Mouse (Mus musculus) limb, embryonic 11.5 days (tissue): ENCODE data around the gene Cep19. TPM values are rescaled to one million over a fixed set of nuclear protein-coding genes. Genes with fewer than 3 reads are reported as not detected.

Experiments used
- ATAC-seq: fragments of 200-750 bp; cut with Nextera tagmentation; 2 replicates; pipeline ENCODE4 v1.8.0; 2017; ENCODE audit warnings: low read depth; ENCODE audit not compliant: insufficient number of reproducible peaks, low FRiP score, low TSS enrichment
- DNase-seq: peaks from one replicate; pipeline ENCODE4 v3.0.0-alpha.2; 2015; ENCODE audit warnings: low spot score
- H3K27ac ChIP-seq: fragments of 300-500 bp; sonication (generic); replicated peaks from 2 replicates; pipeline ENCODE4 v1.5.1; 2014; ENCODE audit warnings: low read depth, mild to moderate bottlenecking, low read length
- H3K27me3 ChIP-seq: fragments of 300-500 bp; sonication (generic); 2 replicates; pipeline ENCODE4 v1.6.1; 2014; ENCODE audit warnings: mild to moderate bottlenecking, low read length, mixed read lengths; ENCODE audit not compliant: control insufficient read depth, insufficient read depth
- H3K36me3 ChIP-seq: fragments of 300-500 bp; sonication (generic); 2 replicates; pipeline ENCODE4 v1.6.1; 2014; ENCODE audit warnings: mild to moderate bottlenecking, low read length, moderate library complexity, mixed read lengths; ENCODE audit not compliant: control insufficient read depth, insufficient read depth
- H3K4me1 ChIP-seq: fragments of 300-500 bp; sonication (generic); 2 replicates; pipeline ENCODE4 v1.6.1; 2014; ENCODE audit warnings: low read length, mixed read lengths; ENCODE audit not compliant: control insufficient read depth, insufficient read depth
- H3K4me2 ChIP-seq: fragments of 300-500 bp; sonication (generic); 2 replicates; pipeline ENCODE4 v1.6.1; 2014; ENCODE audit warnings: low read depth, mild to moderate bottlenecking, moderate library complexity; ENCODE audit not compliant: severe bottlenecking
- H3K4me3 ChIP-seq: fragments of 300-500 bp; sonication (generic); 2 replicates; pipeline ENCODE4 v1.5.1; 2014; ENCODE audit warnings: low read depth, low read length
- H3K9ac ChIP-seq: fragments of 300-500 bp; sonication (generic); 2 replicates; pipeline ENCODE4 v1.6.1; 2014; ENCODE audit warnings: mild to moderate bottlenecking, low read length
- H3K9me3 ChIP-seq: fragments of 300-500 bp; sonication (generic); 2 replicates; pipeline ENCODE4 v1.6.1; 2016; ENCODE audit warnings: low read length; ENCODE audit not compliant: control insufficient read depth
- WGBS: fragments of 180-500 bp; shearing (Covaris S2); extraction: QIAGEN DNeasy Blood & Tissue Kit; methylation state at CpG from one replicate; pipeline ENCODE4 v1.1.7; 2014; 5-methylcytosine and 5-hydroxymethylcytosine counted together
- polyA plus RNA-seq: library from polyadenylated mRNA; unstranded; fragments of >200 nt; fragmentation: Nextera tagmentation; extraction: Ambion mirVana; gene quantifications from 2 replicates; pipeline ENCODE4 v1.2.1, GENCODE M21; 2014

Cep19 gene
- polyA plus RNA-seq, 1 experiment from 2014 or later: 44.3 TPM

DNA sequence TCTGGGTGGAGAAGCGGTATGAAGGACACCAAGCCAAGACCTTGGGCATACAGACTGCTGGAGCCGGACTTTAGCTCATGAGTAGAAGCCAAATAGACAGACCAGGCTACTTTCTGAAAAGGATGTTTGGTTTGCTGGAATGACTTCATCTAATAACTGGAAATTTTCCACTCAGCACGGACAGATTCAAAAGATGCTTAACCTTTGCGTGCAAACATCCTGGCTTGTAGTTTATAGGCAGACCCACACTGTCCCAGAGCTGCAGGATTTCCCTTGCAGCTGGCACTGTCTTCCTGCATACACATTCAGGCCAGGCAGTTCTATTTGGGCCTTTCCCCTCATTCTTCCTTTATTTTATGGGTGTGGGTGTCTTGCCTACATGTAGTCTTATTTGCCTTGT lies 27.4 kb downstream of the Cep19 start:
- no peak overlapping the region for H3K4me3 ChIP-seq
- no peaks in the 10 kb centered on the region for H3K4me1 ChIP-seq
- ATAC-seq (no peak), DNase-seq (no peak)
- no peaks in the 10 kb centered on the region for H3K27me3 ChIP-seq
- H3K9ac ChIP-seq: no peak overlapping the region
- no peaks in the 10 kb centered on the region for H3K9me3 ChIP-seq
- 90% methylated on average over 4 of the region's 4 CpGs for WGBS
- no peak overlapping the region for H3K4me2 ChIP-seq
- H3K27ac ChIP-seq: no peak overlapping the region
- no peaks in the 10 kb centered on the region for H3K36me3 ChIP-seq

DNA sequence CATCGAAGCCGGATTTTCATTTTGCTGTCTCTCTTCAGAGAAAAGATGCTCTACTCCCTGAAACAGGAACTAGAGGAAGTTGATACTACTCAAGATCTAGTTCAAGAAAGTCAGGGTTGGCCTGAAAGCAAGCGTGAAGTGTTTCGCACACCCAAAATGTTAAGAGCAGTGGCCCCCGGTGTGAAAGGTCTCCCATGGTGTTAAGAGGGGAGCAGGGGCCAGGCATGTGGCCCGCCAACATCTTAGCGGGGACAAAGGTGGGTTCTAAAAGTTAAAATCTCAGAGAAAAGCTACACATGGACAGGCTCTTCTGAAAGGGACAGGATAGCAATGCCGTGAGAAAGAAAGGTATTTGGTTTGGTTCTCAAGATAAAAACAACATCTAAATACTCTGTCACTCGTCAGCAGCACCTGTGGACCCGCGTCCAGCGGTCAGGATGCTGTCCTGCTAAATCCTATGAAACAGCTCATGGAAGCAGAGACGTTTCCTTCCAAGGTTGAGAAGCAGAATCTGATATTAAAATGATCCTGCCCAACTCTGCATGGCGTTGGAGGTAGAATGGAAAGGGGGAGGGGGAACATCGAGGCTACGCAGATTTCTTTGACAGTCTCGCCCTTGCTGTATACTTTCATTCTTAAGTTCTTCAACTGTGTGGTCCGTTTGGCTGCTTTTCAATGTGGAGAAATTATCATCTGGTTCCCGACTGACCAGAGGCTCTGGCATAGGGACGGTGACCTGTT lies 30.0 kb downstream of the Cep19 start:
- Histone ChIP-seq H3K4me1 (no peaks in the 10 kb centered on the region), H3K36me3 (no peaks in the 10 kb centered on the region), H3K9ac (no peak overlapping the region), H3K4me2 (no peak overlapping the region), H3K27ac (no peak overlapping the region), H3K9me3 (no peaks in the 10 kb centered on the region), H3K27me3 (no peaks in the 10 kb centered on the region), H3K4me3 (no peak overlapping the region)
- WGBS: 78% methylated on average over 20 of the region's 20 CpGs
- DNase-seq (no peak), ATAC-seq (no peak)

DNA sequence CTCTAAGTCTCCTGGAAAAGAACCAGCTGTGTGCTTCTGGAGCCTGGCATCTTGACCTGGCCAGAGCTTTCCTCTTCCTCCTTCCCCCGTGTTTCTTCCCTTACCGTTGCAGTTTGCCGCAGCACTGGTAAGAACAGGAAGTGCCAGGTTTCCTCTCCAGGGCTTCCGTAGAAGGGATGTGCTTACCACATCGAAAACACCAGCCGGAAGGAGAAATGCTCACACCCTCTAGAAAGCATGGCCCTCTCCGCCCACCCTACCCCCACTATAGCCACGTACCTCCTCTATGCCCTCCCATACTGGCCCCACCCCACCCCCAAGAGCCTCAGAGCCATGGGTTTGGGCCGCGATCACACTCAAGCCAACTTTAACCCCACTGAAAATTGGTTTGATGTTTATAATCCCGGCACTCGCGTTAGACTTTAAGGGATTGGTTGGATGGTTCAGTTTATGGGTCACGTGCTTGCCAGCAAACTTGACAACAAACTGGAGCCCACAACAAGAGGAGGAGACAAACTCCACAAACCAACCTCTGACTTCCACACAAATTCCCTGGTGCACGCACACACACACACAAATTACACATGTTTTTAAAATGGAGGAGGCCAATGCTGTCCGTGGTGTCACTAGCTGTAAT lies 30.7 kb downstream of the Cep19 start:
- no peak overlapping the region for H3K4me3 ChIP-seq
- H3K4me1 ChIP-seq: no peaks in the 10 kb centered on the region
- no peak overlapping the region for H3K4me2 ChIP-seq
- H3K27me3 ChIP-seq: no peaks in the 10 kb centered on the region
- no peak for DNase-seq
- ATAC-seq: no peak
- H3K36me3 ChIP-seq: no peaks in the 10 kb centered on the region
- no peak overlapping the region for H3K9ac ChIP-seq
- WGBS: 70% methylated on average over 16 of the region's 16 CpGs
- H3K27ac ChIP-seq: no peak overlapping the region
- H3K9me3 ChIP-seq: no peaks in the 10 kb centered on the region

DNA sequence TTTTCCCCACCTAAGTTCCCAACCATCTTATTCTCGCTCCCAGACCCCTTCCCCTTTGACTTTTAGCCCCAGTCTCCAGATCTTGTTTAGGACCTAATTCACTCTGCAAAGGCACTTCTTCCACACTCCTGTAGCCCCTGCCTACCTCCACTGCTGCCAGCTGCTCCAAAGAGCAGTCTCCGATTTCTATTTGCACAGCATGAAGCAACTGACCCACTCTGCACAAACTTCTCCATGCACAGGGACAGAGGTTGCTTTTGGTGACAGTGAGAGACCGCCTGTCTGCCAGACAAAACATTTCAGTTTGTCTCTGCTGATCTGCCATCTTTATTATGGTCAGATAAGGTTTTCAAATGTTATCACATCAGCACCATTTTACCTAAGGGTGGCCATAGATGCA lies 33.5 kb downstream of the Cep19 start:
- WGBS: 86% methylated on average over 3 of the region's 3 CpGs
- H3K9ac ChIP-seq: no peak overlapping the region
- H3K36me3 ChIP-seq: no peaks in the 10 kb centered on the region
- no peak for DNase-seq
- ATAC-seq: no peak
- no peaks in the 10 kb centered on the region for H3K4me1 ChIP-seq
- H3K9me3 ChIP-seq: no peaks in the 10 kb centered on the region
- H3K27me3 ChIP-seq: no peaks in the 10 kb centered on the region
- H3K4me2 ChIP-seq: no peak overlapping the region
- H3K4me3 ChIP-seq: no peak overlapping the region
- no peak overlapping the region for H3K27ac ChIP-seq

DNA sequence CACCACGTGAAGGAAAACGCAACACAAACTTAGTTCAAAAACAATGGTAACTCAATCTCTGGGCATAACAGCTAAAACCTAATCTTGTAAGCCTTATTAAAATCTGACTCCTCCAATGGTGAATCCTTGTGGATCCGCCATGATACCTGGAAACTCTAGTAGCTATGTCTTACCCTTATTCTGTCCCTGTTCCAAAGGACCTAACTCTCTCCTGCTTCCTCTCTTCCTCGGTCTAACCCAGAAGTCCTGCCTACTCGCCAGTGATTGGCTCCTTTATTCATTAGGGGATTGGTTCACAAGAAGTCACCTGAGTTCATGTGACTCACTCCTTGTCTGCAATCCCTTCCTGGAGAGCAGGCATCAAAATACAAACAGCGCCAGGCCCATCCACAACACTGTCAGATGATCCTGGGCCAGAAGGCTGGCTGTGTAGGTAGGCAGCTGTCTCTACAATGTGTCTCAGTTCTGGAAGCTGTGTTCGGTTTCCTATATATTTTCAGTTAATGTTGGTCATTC lies 36.3 kb downstream of the Cep19 start:
- Histone ChIP-seq H3K9ac (no peak overlapping the region), H3K4me2 (no peak overlapping the region), H3K27me3 (no peaks in the 10 kb centered on the region), H3K9me3 (no peaks in the 10 kb centered on the region), H3K4me3 (no peak overlapping the region), H3K36me3 (no peaks in the 10 kb centered on the region), H3K4me1 (no peaks in the 10 kb centered on the region), H3K27ac (no peak overlapping the region)
- no peak for DNase-seq
- ATAC-seq: no peak
- 81% methylated on average over 7 of the region's 7 CpGs for WGBS

DNA sequence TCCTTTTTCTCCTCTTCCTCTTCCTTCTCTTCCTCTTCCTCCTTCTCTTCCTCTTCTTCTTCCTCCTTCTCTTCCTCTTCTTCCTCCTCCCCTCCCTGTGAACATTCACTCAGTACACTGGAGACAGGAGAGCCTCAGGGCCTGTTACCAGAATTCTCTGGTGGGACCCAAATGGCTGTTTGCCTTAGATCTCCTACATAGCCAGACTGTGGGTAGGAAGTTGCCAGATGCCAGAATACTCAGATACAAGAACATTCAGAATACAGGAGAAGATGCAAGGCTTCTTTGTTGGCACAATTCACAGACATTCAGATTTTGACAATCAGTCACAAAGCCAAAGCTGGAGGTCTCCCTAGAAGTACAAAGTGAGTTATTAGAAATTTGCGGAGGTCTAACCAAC lies 39.4 kb downstream of the Cep19 start:
- no peaks in the 10 kb centered on the region for H3K4me1 ChIP-seq
- no peak overlapping the region for H3K27ac ChIP-seq
- H3K4me2 ChIP-seq: no peak overlapping the region
- 88% methylated on average over 1 of the region's 1 CpGs for WGBS
- 0 out of 2 replicates have a peak, but pooled peaks cover 3% of the 10 kb centered on the region for H3K9me3 ChIP-seq
- no peaks in the 10 kb centered on the region for H3K27me3 ChIP-seq
- no peak for DNase-seq
- no peak for ATAC-seq
- no peak overlapping the region for H3K9ac ChIP-seq
- peaks cover 9% of the 10 kb centered on the region; the same call in 1 of the 2 replicates for H3K36me3 ChIP-seq
- H3K4me3 ChIP-seq: no peak overlapping the region

DNA sequence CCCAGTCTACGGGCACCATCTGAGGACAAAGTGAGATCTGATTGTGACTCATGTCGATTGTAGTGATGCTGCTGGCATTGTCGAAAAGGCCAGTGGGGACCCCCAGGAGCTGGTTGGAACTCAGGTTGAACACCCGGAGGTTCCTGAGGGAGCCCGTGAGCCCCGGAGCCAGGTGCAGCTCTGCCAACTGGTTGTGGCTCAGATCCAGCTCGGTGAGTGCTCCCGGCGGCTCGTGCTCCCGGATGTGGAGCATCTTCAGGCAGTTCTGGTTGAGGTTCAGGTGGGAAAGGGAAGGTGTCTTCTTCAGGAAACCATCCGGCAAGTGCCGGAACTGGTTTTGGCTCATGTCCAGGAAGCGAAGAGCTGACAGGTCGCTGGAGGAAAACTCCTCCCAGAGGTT lies 44.2 kb downstream of the Cep19 start:
- Histone ChIP-seq H3K27ac (no peak overlapping the region), H3K9ac (no peak overlapping the region), H3K4me1 (no peaks in the 10 kb centered on the region), H3K4me3 (no peak overlapping the region), H3K9me3 (0 out of 2 replicates have a peak, but pooled peaks cover 3% of the 10 kb centered on the region), H3K4me2 (no peak overlapping the region), H3K27me3 (no peaks in the 10 kb centered on the region), H3K36me3 (peaks cover 13% of the 10 kb centered on the region; the same call in 1 of the 2 replicates)
- DNase-seq (no peak), ATAC-seq (no peak)
- WGBS: 96% methylated on average over 15 of the region's 15 CpGs

DNA sequence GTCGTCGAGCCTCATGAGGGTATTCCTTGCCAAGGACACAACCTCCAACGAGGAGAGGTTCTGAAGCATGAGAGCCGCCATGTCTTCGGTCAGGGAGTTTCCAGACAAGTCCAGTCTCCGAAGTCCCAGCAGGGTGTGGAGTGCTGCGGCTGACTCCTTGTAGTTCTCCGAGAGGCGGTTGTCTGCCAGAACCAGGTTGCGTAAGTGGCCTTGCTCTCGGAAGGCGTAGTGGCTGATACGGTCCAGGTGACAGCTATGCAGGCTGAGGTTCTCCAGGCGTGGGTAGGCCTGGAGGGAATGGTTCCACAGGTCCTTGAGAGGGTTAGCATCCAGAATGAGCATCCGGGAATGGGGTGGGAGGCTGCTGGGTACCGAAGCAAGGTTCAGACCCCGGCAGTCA lies 45.0 kb downstream of the Cep19 start:
- Histone ChIP-seq H3K9me3 (0 out of 2 replicates have a peak, but pooled peaks cover 3% of the 10 kb centered on the region), H3K27ac (no peak overlapping the region), H3K36me3 (peaks cover 13% of the 10 kb centered on the region; the same call in 1 of the 2 replicates), H3K27me3 (no peaks in the 10 kb centered on the region), H3K9ac (no peak overlapping the region), H3K4me1 (no peaks in the 10 kb centered on the region), H3K4me3 (no peak overlapping the region), H3K4me2 (no peak overlapping the region)
- ATAC-seq: no peak
- DNase-seq: no peak
- WGBS: 94% methylated on average over 17 of the region's 17 CpGs
